Mouse (Mus musculus) embryonic facial prominence, embryonic 15.5 days (tissue): ENCODE data around the gene Stum. TPM values are rescaled to one million over a fixed set of nuclear protein-coding genes. Genes with fewer than 3 reads are reported as not detected.

Source experiments
- ATAC-seq: fragments of 200-750 bp; cut with Nextera tagmentation; 2 replicates; pipeline ENCODE4 v1.8.0; 2017; ENCODE audit warnings: low read depth, moderate TSS enrichment; ENCODE audit not compliant: insufficient number of reproducible peaks, low FRiP score, low TSS enrichment
- H3K27ac ChIP-seq: fragments of 300-500 bp; sonication (generic); replicated peaks from 2 replicates; pipeline ENCODE4 v1.5.1; 2015; ENCODE audit warnings: mild to moderate bottlenecking, inconsistent platforms
- H3K27me3 ChIP-seq: fragments of 300-500 bp; sonication (generic); 2 replicates; pipeline ENCODE4 v1.6.1; 2015; ENCODE audit warnings: inconsistent platforms
- H3K36me3 ChIP-seq: fragments of 300-500 bp; sonication (generic); 2 replicates; pipeline ENCODE4 v1.6.1; 2015; ENCODE audit warnings: mild to moderate bottlenecking, inconsistent platforms
- H3K4me1 ChIP-seq: fragments of 300-500 bp; sonication (generic); 2 replicates; pipeline ENCODE4 v1.6.1; 2015; ENCODE audit warnings: inconsistent platforms
- H3K4me2 ChIP-seq: fragments of 300-500 bp; sonication (generic); replicated peaks from 2 replicates; pipeline ENCODE4 v1.6.1; 2015; ENCODE audit warnings: mild to moderate bottlenecking, inconsistent platforms
- H3K4me3 ChIP-seq: fragments of 300-500 bp; sonication (generic); replicated peaks from 2 replicates; pipeline ENCODE4 v1.5.1; 2015; ENCODE audit warnings: mild to moderate bottlenecking, inconsistent platforms
- H3K9ac ChIP-seq: fragments of 300-500 bp; sonication (generic); 2 replicates; pipeline ENCODE4 v1.6.1; 2015; ENCODE audit warnings: inconsistent platforms
- H3K9me3 ChIP-seq: fragments of 300-500 bp; sonication (generic); replicated peaks from 2 replicates; pipeline ENCODE4 v1.6.1; 2016; ENCODE audit warnings: inconsistent platforms
- WGBS: fragments of 180-500 bp; shearing (Covaris S2); methylation state at CpG from one replicate; pipeline ENCODE4 v1.1.7; 2015; 5-methylcytosine and 5-hydroxymethylcytosine counted together
- polyA plus RNA-seq: library from polyadenylated mRNA; unstranded; fragments of >200 nt; fragmentation: Nextera tagmentation; extraction: Ambion mirVana; gene quantifications from 2 replicates; pipeline ENCODE4 v1.2.1, GENCODE M21; 2015

Gene Stum
- polyA plus RNA-seq, 1 experiment from 2014 or later = 3.8 TPM

DNA sequence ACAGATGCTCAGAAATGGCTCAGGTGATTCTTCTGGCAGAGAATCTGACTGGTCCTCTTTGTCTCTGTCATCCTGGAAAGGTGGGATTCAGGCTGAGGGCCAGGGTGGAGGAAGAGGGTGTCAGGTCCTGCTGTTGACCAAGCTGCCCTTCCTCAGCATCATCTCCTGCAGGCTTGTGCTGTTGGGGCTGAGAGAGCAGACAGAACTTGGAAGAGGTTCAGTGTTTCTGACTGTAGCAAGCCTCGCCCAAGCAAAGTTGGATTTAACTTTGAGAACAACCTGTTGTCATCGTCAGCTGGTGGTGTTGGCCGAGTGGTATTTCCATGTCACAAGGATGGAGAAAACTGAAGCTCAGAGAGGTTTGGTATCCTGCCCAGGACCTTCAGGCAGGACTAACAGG lies 78.6 kb downstream of the Stum start:
- Histone ChIP-seq H3K36me3 (no peaks in the 10 kb centered on the region), H3K27ac (peak overlapping the region; percentile 89), H3K9me3 (no peaks in the 10 kb centered on the region), H3K9ac (no peak overlapping the region), H3K4me1 (peaks cover 86% of the 10 kb centered on the region), H3K27me3 (no peaks in the 10 kb centered on the region), H3K4me3 (no peak overlapping the region), H3K4me2 (peak overlapping the region; percentile 19; the same call in 1 of the 2 replicates)
- ATAC-seq = no peak
- WGBS = 70% methylated on average over 3 of the region's 3 CpGs

DNA sequence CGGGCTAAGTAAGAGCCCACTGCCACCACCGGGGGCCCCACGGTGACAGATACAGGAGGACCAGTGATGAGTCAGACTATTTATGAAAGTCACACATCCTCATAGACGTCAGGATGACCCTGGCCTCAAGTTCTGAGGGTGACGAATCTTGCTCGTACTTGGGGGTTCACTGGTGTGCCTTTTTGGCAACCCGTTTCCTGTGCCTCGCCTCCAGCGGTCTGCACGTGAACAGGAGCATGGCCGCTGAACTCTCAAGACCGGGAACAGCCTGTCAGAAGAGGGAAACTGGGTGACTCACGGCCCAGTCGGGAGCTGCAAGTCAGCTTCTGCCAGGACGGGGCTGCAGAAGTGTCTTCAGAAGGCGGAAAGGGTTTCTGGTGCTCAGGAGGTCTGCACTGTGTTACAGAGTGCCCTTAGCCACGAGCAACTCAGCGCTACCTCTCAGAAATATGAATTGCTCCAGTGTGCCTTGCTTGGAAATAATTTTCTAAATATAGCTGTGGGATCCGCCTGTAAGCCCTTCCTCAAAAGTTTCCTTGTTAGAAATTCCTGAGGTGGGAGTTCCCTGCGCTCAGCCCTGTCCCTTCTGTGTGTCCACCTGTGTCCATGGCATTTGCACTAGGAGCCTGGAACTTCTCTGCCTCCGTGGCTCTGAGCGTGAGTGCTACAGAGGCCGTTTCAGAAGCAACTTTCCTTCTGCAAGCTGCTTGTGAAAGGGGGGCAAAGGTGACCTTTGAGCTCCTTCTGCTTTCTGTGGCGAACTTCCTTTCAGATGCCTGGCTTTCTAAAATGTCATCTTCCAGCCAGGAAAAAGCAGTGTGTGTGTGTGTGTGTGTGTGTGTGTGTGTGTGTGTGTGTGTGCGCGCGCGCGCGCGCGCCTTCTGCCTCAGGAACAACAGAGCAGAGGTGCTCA lies 79.4 kb downstream of the Stum start:
- Histone ChIP-seq H3K9ac (no peak overlapping the region), H3K36me3 (no peaks in the 10 kb centered on the region), H3K9me3 (no peaks in the 10 kb centered on the region), H3K4me2 (peak overlapping the region; percentile 19), H3K4me3 (0 out of 2 replicates have a peak overlapping the region, but pooled peaks have one; percentile 2), H3K27ac (peak overlapping the region; percentile 89), H3K4me1 (peaks cover 79% of the 10 kb centered on the region), H3K27me3 (no peaks in the 10 kb centered on the region)
- 39% methylated on average over 32 of the region's 32 CpGs for WGBS
- peak; percentile 36 for ATAC-seq

DNA sequence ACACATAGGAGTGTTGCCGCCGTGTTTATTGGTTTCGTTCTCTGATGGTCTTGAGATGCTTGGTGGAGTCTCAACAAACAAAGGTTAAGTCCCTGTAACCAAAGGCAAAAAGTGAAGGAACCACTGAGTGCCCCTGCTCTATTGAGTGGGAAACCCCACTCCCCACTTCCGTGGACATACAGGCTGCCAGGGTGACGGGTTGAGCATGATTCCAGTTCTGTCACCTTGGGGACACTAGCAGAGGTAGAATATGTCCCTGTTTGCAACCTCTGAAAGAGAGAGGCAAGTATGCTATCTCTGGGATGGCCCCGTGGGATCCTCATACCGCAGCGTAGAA lies 80.0 kb downstream of the Stum start:
- Histone ChIP-seq H3K4me1 (peaks cover 74% of the 10 kb centered on the region), H3K9ac (no peak overlapping the region), H3K27ac (peak overlapping the region; percentile 89), H3K4me2 (peak overlapping the region; percentile 19; the same call in 1 of the 2 replicates), H3K9me3 (no peaks in the 10 kb centered on the region), H3K36me3 (no peaks in the 10 kb centered on the region), H3K4me3 (0 out of 2 replicates have a peak overlapping the region, but pooled peaks have one; percentile 2), H3K27me3 (no peaks in the 10 kb centered on the region)
- WGBS = 87% methylated on average over 8 of the region's 8 CpGs
- no peak for ATAC-seq

DNA sequence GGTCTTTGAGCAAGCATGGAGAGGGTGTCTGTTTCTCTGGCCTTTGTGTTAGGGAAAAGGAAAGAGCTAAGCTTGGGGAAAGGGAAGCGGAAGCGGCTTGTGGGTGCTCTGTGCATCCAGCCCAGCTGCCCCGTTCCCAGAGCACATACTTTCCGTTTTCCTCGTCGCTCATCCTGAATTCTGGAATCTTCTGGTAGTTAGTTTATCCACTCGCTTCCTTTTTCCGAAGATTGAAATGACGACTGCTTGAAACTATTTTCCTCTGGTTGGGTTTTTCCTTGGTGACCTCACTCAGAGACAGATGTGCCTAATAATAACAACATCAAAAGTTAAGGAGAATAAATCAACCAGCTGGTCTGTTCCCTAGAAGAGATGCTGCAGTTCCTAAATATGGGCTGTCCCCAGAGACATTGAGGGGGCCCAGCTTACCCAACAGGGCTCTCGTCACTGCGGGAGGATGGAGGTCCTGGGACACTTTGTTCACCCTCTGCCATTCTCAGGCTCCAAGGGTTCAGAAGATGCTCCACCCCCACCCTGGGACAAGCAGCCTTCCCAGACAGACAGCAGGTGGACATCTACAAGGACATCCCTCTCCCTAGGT lies 80.7 kb downstream of the Stum start:
- no peak for ATAC-seq
- WGBS = 59% methylated on average over 11 of the region's 11 CpGs

DNA sequence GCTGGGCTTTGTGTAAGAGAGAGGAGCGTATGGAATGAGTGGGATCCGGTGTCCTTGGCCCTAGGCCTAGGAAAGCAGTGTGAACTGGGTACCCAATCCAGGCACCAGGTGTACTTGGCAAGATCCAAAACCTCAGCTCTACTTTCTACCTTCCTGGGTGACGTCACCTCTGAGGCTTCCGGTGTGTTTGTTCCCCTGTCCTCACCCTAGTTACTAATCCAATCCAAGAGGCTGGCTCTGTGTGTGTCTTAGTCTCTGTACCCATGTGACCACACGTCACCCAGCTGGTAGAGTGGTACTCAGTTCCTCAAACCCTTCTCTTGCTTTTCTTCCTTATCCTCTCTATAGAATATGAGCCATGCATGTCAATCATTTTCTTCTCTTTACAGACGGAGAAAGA lies 81.6 kb downstream of the Stum start:
- Histone ChIP-seq H3K36me3 (no peaks in the 10 kb centered on the region), H3K4me1 (peaks cover 61% of the 10 kb centered on the region), H3K9ac (no peak overlapping the region), H3K4me3 (no peak overlapping the region), H3K27ac (peak overlapping the region; percentile 89), H3K9me3 (no peaks in the 10 kb centered on the region), H3K4me2 (no peak overlapping the region), H3K27me3 (no peaks in the 10 kb centered on the region)
- WGBS = 75% methylated on average over 6 of the region's 6 CpGs
- no peak; the same call in 1 of the 2 replicates for ATAC-seq

More for the DNA sequence above, 80.7 kb downstream of the Stum start:
- H3K4me3 ChIP-seq = no peak overlapping the region
- H3K4me1 ChIP-seq = peaks cover 69% of the 10 kb centered on the region
- no peak overlapping the region for H3K4me2 ChIP-seq
- H3K27ac ChIP-seq = peak overlapping the region; percentile 89
- H3K36me3 ChIP-seq = no peaks in the 10 kb centered on the region
- H3K9me3 ChIP-seq = no peaks in the 10 kb centered on the region
- no peak overlapping the region for H3K9ac ChIP-seq
- no peaks in the 10 kb centered on the region for H3K27me3 ChIP-seq

DNA sequence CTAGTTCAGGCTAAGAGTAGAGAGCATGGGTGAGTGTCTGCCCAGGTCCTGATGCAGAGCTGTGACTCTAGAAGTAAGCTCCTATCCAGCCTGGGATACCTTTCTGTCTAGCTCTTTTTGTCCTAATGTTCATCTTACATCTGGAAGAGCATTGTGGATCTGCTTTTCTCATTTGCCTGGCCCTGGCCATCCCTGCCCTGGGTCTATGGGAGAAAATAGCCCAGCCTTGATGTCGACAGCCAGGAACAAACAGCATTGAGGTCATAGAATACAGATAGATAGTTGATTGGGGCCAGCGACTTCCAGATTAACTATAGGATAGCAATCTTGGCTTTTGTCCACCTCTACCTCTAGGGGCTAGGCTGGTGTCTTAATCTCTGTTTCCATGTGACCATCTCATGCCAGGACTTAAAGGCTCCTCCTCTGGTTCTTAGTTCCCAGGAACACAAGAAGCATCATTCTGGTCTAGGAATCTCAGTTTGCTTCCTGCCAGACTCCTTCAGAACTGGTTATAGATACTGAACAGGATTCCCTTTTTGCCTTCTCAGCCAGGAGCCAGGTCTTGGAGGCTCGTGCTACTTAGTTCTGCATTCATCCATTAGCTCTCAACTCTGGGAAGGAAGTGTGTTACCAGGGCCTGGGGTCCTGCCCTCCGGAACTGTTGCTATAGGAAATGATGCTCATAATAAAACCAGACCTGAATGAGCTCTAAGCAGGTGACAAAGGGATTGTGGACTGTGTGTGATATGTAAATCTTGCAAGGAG lies 82.4 kb downstream of the Stum start:
- Histone ChIP-seq H3K27me3 (no peaks in the 10 kb centered on the region), H3K9me3 (no peaks in the 10 kb centered on the region), H3K36me3 (no peaks in the 10 kb centered on the region), H3K27ac (no peak overlapping the region), H3K4me1 (peaks cover 54% of the 10 kb centered on the region), H3K4me3 (no peak overlapping the region), H3K9ac (no peak overlapping the region), H3K4me2 (no peak overlapping the region)
- ATAC-seq = no peak
- 76% methylated on average over 4 of the region's 4 CpGs for WGBS

DNA sequence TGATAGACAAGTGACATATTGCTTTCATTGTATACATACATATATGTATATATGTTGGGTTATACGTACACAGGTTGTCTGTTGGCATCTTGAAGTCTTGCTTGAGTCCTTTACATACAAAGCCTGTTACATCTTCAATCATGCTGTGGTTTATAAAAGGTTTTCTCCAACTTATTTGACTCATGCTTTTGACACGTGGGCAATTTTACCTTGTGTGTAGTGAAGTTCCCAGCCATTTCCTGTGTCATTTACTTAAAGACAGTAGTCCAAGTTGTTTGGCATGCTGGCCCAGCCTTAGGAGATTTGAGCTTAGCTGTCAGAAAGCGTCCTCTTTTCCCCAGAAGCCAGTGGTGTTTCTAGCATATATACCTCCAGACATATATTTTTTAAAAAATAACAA lies 84.9 kb downstream of the Stum start:
- H3K4me2 ChIP-seq = no peak overlapping the region
- no peak overlapping the region for H3K27ac ChIP-seq
- no peaks in the 10 kb centered on the region; the same call in 1 of the 2 replicates for H3K36me3 ChIP-seq
- H3K9me3 ChIP-seq = no peaks in the 10 kb centered on the region
- 69% methylated on average over 3 of the region's 3 CpGs for WGBS
- H3K4me1 ChIP-seq = peaks cover 38% of the 10 kb centered on the region
- H3K9ac ChIP-seq = no peak overlapping the region
- H3K4me3 ChIP-seq = no peak overlapping the region
- no peaks in the 10 kb centered on the region for H3K27me3 ChIP-seq
- ATAC-seq = no peak

DNA sequence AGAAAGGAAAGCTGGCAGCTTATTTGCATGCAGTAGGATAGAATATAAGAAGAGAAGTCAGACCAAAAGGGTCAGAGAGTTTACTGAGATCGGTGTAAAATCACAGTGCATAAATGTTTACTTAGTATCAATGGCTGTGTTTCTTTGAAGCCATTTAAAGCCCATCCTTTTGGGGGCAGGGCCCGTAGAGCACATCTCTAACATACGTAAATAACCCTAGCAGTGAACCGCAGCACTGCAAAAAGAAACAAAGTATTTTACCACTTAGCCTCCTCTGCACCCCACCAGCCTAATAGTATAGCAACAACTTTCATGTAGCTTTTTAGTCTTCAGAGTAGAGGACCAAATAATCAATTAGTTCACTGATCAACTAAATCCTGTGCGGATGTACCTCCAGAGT lies 85.6 kb downstream of the Stum start:
- no peak for ATAC-seq
- Histone ChIP-seq H3K4me3 (no peak overlapping the region), H3K36me3 (no peaks in the 10 kb centered on the region; the same call in 1 of the 2 replicates), H3K27ac (no peak overlapping the region), H3K4me1 (peaks cover 38% of the 10 kb centered on the region), H3K4me2 (no peak overlapping the region), H3K27me3 (no peaks in the 10 kb centered on the region), H3K9ac (no peak overlapping the region), H3K9me3 (no peaks in the 10 kb centered on the region)
- 69% methylated on average over 5 of the region's 5 CpGs for WGBS

DNA sequence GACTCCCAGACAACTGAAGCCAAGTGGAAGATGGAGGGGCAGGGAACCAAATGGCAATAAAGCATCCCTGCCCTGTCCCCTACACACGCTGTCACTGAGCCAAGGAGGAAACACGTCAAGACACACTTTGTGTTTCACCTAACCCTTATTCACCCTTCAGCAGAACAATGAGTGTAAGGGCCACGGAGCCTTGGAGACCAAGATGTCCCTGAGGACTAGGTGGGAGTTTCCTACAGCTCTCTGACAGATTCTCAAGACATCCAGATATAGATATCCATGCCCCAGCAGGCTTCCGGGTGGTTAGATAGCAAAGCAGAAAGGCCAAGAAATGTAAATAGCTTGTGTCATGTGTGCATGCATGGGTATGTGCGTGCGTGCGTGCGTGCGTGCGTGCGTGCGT lies 89.4 kb downstream of the Stum start:
- Histone ChIP-seq H3K36me3 (no peaks in the 10 kb centered on the region; the same call in 1 of the 2 replicates), H3K27ac (0 out of 2 replicates have a peak overlapping the region, but pooled peaks have one; percentile 2), H3K4me3 (no peak overlapping the region), H3K4me2 (no peak overlapping the region), H3K27me3 (no peaks in the 10 kb centered on the region), H3K9ac (no peak overlapping the region), H3K4me1 (peaks cover 28% of the 10 kb centered on the region), H3K9me3 (no peaks in the 10 kb centered on the region)
- no peak for ATAC-seq
- WGBS = 92% methylated on average over 12 of the region's 12 CpGs

DNA sequence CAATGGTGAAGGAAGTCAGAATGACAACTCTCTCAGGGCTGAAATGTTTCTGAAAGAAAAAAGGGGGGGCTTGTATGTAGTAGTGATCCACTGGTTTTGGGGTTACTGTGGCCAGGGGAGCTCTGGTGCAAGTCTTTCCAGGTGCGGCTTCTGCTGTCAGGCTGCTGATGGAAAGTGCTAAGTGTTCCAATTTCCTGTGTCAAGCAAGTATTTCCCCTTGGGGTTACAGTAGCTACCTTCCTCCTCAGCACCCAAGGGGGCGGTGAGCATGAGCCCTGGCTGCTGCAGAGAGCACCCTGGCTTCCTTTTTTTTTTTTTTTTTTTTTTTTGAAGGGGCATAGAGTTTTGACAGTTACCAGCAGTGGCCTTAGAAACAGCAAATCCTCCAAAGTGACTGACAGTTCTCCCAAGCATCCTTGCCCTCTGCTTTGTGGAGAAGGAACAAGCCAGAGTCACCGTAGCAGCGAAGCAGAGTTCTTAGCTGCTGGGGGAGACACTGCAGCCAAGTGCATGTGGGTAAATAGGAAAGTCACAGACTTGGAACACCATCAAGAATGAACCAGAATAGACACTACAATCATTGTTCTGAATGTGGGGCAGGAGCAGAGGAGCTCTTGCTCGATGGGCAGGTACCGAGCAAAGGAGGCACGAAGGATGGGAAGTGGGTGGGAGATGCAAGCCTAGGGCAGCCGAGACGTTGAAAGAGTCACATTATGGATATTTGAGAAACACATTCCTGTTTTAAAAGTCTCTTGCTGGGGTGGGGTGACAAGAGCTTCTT lies 90.1 kb downstream of the Stum start:
- peaks cover 34% of the 10 kb centered on the region for H3K4me1 ChIP-seq
- peak overlapping the region; percentile 28; the same call in 1 of the 2 replicates for H3K27ac ChIP-seq
- H3K9me3 ChIP-seq = no peaks in the 10 kb centered on the region
- no peaks in the 10 kb centered on the region; the same call in 1 of the 2 replicates for H3K36me3 ChIP-seq
- ATAC-seq = no peak
- no peak overlapping the region for H3K9ac ChIP-seq
- 64% methylated on average over 9 of the region's 9 CpGs for WGBS
- no peak overlapping the region for H3K4me2 ChIP-seq
- no peaks in the 10 kb centered on the region for H3K27me3 ChIP-seq
- no peak overlapping the region for H3K4me3 ChIP-seq
